Mouse (Mus musculus) embryonic facial prominence, embryonic 14.5 days (tissue): Measurements from ENCODE around the gene Fam43a. TPM values are rescaled to one million over a fixed set of nuclear protein-coding genes. Genes with fewer than 3 reads are reported as not detected.

ENCODE experiments used
- ATAC-seq: fragments of 200-750 bp; cut with Nextera tagmentation; 2 replicates; pipeline ENCODE4 v1.8.0; 2017; ENCODE audit warnings: low read depth, moderate number of reproducible peaks, moderate TSS enrichment
- DNase-seq: peaks from one replicate; pipeline ENCODE4 v3.0.0-alpha.2; 2015; ENCODE audit warnings: low spot score
- H3K27ac ChIP-seq: fragments of 300-500 bp; sonication (generic); replicated peaks from 2 replicates; pipeline ENCODE4 v1.5.1; 2014; ENCODE audit warnings: low read depth, mild to moderate bottlenecking, low read length, moderate library complexity
- H3K27me3 ChIP-seq: fragments of 300-500 bp; sonication (generic); replicated peaks from 2 replicates; pipeline ENCODE4 v1.6.1; 2014; ENCODE audit warnings: low read length; ENCODE audit not compliant: control insufficient read depth, insufficient read depth
- H3K36me3 ChIP-seq: fragments of 300-500 bp; sonication (generic); 2 replicates; pipeline ENCODE4 v1.6.1; 2014; ENCODE audit warnings: low read length, mixed read lengths; ENCODE audit not compliant: control insufficient read depth, insufficient read depth
- H3K4me1 ChIP-seq: fragments of 300-500 bp; sonication (generic); 2 replicates; pipeline ENCODE4 v1.6.1; 2014; ENCODE audit warnings: antibody characterized with exemption, low read length; ENCODE audit not compliant: control insufficient read depth, insufficient read depth
- H3K4me2 ChIP-seq: fragments of 300-500 bp; sonication (generic); 2 replicates; pipeline ENCODE4 v1.6.1; 2014; ENCODE audit warnings: low read depth, mild to moderate bottlenecking, low read length, moderate library complexity, mixed read lengths
- H3K4me3 ChIP-seq: fragments of 300-500 bp; sonication (generic); 2 replicates; pipeline ENCODE4 v1.5.1; 2014; ENCODE audit warnings: low read depth, mild to moderate bottlenecking, low read length
- H3K9ac ChIP-seq: fragments of 300-500 bp; sonication (generic); 2 replicates; pipeline ENCODE4 v1.6.1; 2014; ENCODE audit warnings: low read depth, mild to moderate bottlenecking, low read length, moderate library complexity, mixed read lengths
- H3K9me3 ChIP-seq: fragments of 300-500 bp; sonication (generic); 2 replicates; pipeline ENCODE4 v1.6.1; 2016; ENCODE audit warnings: low read length; ENCODE audit not compliant: control insufficient read depth
- WGBS: fragments of 180-500 bp; shearing (Covaris S2); extraction: QIAGEN DNeasy Blood & Tissue Kit; methylation state at CpG from one replicate; pipeline ENCODE4 v1.1.7; 2014; 5-methylcytosine and 5-hydroxymethylcytosine counted together
- polyA plus RNA-seq: library from polyadenylated mRNA; unstranded; fragments of >200 nt; fragmentation: Nextera tagmentation; extraction: Ambion mirVana; gene quantifications from 2 replicates; pipeline ENCODE4 v1.2.1, GENCODE M21; 2014

The Fam43a gene
- polyA plus RNA-seq, 1 experiment from 2014 or later = 12.1 TPM

DNA sequence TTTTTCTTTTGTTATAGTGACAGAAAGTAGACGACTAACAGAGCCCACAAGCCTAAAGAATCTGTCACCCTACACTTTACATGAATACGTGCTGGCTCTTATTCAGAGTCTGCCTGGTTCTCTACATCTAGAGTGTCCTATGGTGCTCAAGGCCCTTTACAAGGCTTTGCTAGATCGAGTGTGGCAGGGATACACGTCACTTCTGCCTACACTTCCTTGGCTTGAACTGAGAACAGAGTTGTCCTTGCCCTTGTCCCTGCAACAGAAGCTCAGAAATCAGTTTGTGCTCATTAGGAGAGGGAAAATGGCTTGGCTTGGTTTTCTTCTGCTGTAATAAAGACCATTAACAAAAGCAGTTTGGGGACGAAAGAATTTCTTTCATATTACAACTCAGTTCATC is 11.8 kb downstream of the Fam43a start:
- ATAC-seq = no peak
- DNase-seq = no peak
- Histone ChIP-seq H3K9ac (no peak overlapping the region), H3K27ac (no peak overlapping the region), H3K4me1 (no peaks in the 10 kb centered on the region), H3K9me3 (no peaks in the 10 kb centered on the region), H3K4me3 (no peak overlapping the region), H3K27me3 (no peaks in the 10 kb centered on the region), H3K4me2 (no peak overlapping the region), H3K36me3 (no peaks in the 10 kb centered on the region)
- WGBS = 70% methylated on average over 5 of the region's 5 CpGs

GRCm38 (mm10) chr16:30613122-30613521 is 13.6 kb downstream of the Fam43a start:
- Histone ChIP-seq H3K4me3 (no peak overlapping the region), H3K27me3 (no peaks in the 10 kb centered on the region), H3K9me3 (no peaks in the 10 kb centered on the region), H3K4me1 (no peaks in the 10 kb centered on the region), H3K4me2 (no peak overlapping the region), H3K36me3 (no peaks in the 10 kb centered on the region), H3K9ac (no peak overlapping the region), H3K27ac (no peak overlapping the region)
- WGBS = 71% methylated on average over 7 of the region's 7 CpGs
- DNase-seq (no peak), ATAC-seq (no peak)

- 37% methylated on average over 5 of the region's 5 CpGs for WGBS
- ATAC-seq (no peak), DNase-seq (no peak)
- no peaks in the 10 kb centered on the region for H3K27me3 ChIP-seq
- no peaks in the 10 kb centered on the region for H3K36me3 ChIP-seq
- no peak overlapping the region for H3K4me2 ChIP-seq
- no peak overlapping the region for H3K4me3 ChIP-seq
- H3K9ac ChIP-seq = no peak overlapping the region
- no peak overlapping the region for H3K27ac ChIP-seq
- no peaks in the 10 kb centered on the region for H3K9me3 ChIP-seq
- no peaks in the 10 kb centered on the region for H3K4me1 ChIP-seq
Measured at GRCm38 (mm10) chr16:30614122-30614521, 14.6 kb downstream of the Fam43a start.

DNA sequence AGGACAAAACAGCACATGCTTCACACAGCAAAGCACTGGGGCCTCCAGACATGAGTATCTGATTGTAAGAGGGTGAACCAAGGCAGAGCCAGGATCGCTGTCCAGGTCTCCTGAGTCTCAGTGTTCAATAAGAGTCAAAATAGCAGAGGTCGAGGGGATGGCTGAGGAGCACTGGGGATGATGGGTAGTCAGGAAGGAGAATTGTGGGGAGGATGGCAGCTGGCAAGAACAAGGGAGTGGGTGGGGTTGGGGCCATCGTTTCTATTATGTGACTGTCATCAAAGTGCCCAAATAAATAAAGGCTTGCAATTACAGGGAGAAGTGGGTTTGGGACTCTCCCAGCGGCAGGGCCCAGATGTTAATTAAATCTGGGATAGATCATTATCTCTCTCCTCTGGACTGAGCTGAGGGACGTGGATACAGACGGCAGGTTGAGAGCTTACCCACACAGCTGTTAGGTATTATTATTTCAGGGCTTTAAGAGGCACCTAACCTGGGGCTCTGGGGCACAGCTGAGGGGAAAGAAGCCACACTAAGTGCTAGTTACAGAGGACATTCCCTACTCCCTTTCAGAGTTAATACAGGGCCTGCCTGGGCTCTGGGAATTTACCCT is 15.3 kb downstream of the Fam43a start:
- H3K4me1 ChIP-seq = no peaks in the 10 kb centered on the region
- no peak for DNase-seq

GRCm38 (mm10) chr16:30616281-30616680 is 16.8 kb downstream of the Fam43a start:
- Histone ChIP-seq H3K9ac (no peak overlapping the region), H3K4me3 (no peak overlapping the region), H3K27ac (no peak overlapping the region), H3K36me3 (no peaks in the 10 kb centered on the region), H3K4me1 (no peaks in the 10 kb centered on the region), H3K9me3 (no peaks in the 10 kb centered on the region), H3K4me2 (no peak overlapping the region), H3K27me3 (no peaks in the 10 kb centered on the region)
- DNase-seq = no peak
- 81% methylated on average over 3 of the region's 3 CpGs for WGBS
- ATAC-seq = no peak

More for the DNA sequence above, 15.3 kb downstream of the Fam43a start:
- Histone ChIP-seq H3K4me3 (no peak overlapping the region), H3K36me3 (no peaks in the 10 kb centered on the region), H3K4me2 (no peak overlapping the region), H3K9me3 (no peaks in the 10 kb centered on the region), H3K27me3 (no peaks in the 10 kb centered on the region), H3K27ac (no peak overlapping the region), H3K9ac (no peak overlapping the region)
- peak; percentile 76; the same call in 1 of the 2 replicates for ATAC-seq
- 23% methylated on average over 6 of the region's 6 CpGs for WGBS

DNA sequence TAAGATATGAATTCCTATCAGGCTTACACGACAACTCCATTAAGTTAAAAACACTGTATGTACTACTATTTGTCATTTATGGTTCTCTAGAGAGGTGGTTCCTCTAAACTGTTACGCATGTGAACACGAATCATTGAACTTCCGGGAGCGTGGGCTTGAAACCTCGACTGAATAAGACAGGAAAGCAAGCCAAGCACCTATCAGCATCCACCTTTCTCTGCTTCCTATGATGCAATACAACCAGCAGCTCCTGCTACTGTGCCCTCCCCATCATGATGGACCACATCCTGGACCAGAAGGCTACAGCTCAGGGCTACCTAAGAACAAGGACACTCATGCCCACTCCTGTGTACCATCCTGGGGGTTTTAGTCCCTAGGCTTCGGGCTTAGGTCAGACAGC is 24.1 kb downstream of the Fam43a start:
- Histone ChIP-seq H3K9me3 (no peaks in the 10 kb centered on the region), H3K27ac (no peak overlapping the region), H3K4me2 (no peak overlapping the region), H3K9ac (no peak overlapping the region), H3K27me3 (no peaks in the 10 kb centered on the region), H3K4me3 (no peak overlapping the region), H3K4me1 (no peaks in the 10 kb centered on the region), H3K36me3 (no peaks in the 10 kb centered on the region)
- 81% methylated on average over 7 of the region's 7 CpGs for WGBS
- no peak for DNase-seq
- ATAC-seq = no peak

DNA sequence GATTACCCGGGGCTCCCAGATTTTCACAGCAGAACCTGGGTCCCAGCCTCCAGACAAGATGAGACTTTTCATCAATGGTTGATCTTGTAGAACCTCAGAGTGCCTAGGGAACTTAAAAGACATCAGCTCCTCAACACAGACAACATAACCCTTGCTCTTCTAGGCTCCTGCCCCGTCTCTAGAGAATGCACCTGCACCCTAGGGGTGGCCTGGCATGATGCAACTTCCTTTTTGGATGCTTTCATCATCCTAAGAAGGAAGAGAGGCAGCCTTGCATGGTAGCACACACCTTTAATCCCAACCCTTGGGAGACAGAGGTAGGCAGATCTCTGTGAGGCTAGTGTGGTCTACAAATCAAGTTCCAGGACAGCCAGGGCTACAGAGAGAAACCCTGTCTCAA is 25.1 kb downstream of the Fam43a start:
- H3K4me3 ChIP-seq = no peak overlapping the region
- H3K36me3 ChIP-seq = no peaks in the 10 kb centered on the region
- 64% methylated on average over 2 of the region's 2 CpGs for WGBS
- no peak overlapping the region for H3K27ac ChIP-seq
- no peak for DNase-seq
- no peaks in the 10 kb centered on the region for H3K9me3 ChIP-seq
- no peak overlapping the region for H3K9ac ChIP-seq
- no peaks in the 10 kb centered on the region for H3K27me3 ChIP-seq
- ATAC-seq = no peak
- H3K4me1 ChIP-seq = no peaks in the 10 kb centered on the region
- H3K4me2 ChIP-seq = no peak overlapping the region

DNA sequence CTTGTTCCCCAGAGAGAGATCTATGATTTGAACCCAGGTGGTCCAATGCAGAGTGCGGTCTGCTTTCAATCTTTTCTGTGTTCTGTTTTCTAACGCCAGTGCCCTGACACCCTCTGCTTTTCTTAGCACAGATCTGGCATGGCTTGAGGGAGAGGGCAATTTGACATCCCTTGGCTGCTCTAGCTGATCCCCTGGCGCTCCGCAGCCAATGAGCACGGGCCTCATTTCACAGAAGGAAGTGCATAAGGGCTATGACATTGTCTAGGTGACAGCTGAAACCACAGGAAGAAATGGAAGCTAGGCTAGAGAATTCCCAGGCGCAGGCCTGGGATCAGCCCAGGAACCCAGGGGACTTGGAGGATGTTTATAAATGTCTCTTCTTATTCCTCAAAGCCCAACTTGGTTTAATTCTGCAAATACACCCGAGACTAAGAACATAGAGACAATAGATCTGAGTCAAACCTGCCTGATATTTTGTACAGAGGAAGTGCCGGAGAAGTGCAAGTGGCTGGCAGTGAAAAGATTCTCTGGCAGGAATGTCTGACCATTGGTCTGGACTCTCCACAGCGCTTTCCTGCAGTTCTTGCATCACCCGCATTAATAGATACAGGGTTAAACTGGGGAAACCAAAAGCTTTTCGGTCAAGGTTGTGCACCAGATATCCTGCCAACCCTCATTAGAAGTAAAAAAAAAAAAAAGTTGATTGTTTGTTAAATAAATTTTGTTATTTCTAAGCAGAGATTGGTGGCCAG is 28.2 kb downstream of the Fam43a start:
- Histone ChIP-seq H3K27ac (no peak overlapping the region), H3K27me3 (no peaks in the 10 kb centered on the region), H3K4me1 (no peaks in the 10 kb centered on the region), H3K9me3 (no peaks in the 10 kb centered on the region), H3K4me2 (no peak overlapping the region), H3K36me3 (no peaks in the 10 kb centered on the region), H3K9ac (no peak overlapping the region), H3K4me3 (no peak overlapping the region)
- DNase-seq (peak; percentile 72), ATAC-seq (peak; percentile 88)
- WGBS = 50% methylated on average over 11 of the region's 11 CpGs

DNA sequence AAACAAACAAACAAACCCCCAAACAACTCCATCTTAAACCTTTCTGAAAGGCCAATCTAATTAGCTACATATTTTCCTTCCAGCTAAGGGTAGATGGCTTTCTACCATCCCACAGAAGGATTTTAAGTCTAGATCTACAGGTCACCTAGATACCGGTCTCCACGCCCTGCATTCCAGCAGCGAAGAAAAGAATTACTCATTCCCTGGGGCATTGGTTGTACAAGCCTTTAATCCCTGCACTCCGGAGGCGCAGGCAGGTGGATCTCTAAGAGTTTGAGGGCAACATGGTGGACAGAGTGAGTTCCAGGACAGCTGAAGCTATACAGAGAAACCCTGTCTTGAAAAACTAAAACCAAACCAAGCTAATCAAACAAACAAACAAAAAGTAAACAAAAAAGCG is 28.9 kb downstream of the Fam43a start:
- ATAC-seq (no peak), DNase-seq (no peak)
- no peak overlapping the region for H3K27ac ChIP-seq
- no peak overlapping the region for H3K9ac ChIP-seq
- no peaks in the 10 kb centered on the region for H3K27me3 ChIP-seq
- H3K4me2 ChIP-seq = no peak overlapping the region
- 30% methylated on average over 6 of the region's 6 CpGs for WGBS
- no peaks in the 10 kb centered on the region for H3K9me3 ChIP-seq
- no peaks in the 10 kb centered on the region for H3K36me3 ChIP-seq
- H3K4me1 ChIP-seq = no peaks in the 10 kb centered on the region
- no peak overlapping the region for H3K4me3 ChIP-seq
